Mouse (Mus musculus): ENCODE results near the gene Bfsp2.

DNA sequence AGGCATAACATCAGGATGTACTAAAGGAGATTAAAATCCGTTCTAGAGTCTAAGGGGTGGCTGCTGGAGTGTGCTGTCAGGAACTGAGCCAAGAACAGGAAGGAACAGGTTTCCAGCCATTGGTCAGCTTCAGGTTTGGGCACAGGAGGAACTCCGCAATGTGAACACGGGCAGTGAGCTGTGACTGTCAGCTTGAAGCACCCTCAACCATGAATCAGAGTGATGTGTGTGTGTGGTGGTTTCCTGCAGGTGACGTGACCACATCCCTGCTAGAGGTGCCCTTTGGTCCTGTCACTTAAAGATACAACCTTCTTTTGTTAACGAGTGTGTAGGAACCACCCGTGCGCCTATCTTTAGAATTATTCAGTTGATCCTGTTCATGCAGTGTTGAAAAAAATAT lies 31.1 kb downstream of the Bfsp2 start:
- no peak for TF ChIP-seq POLR2A (IDR thresholded peaks at IDR 0.05; ENCODE audit: insufficient read depth, low read depth, low read length)
- TF ChIP-seq CTCF (IDR thresholded peaks at IDR 0.05; ENCODE audit: insufficient read depth, low read depth, low read length) = no peak
